Mouse (Mus musculus) brain, embryonic 18.5 days (tissue): ENCODE results near the gene E330034G19Rik.
"Not testable (repeated sequence)": the region's sequence is repeated elsewhere in the genome, so short reads cannot be mapped to it uniquely, and the experiment has no call there.

Experiments used
- DNase-seq: peaks from one replicate; pipeline ENCODE4 v3.0.0-alpha.2; 2012; ENCODE audit warnings: low read depth, low spot score

Gene E330034G19Rik

GRCm38 (mm10) chr14:24347007-24347406 lies 54.0 kb downstream of the E330034G19Rik start:
- DNase-seq = not testable (repeated sequence)

- no peak for DNase-seq
These were observed 65.4 kb downstream of the E330034G19Rik start for GRCm38 (mm10) chr14:24358295-24358951.
